Mouse (Mus musculus) urinary bladder, postnatal 0 days (tissue): Measurements from ENCODE around the gene Akr1c20. TPM values are rescaled to one million over a fixed set of nuclear protein-coding genes. Genes with fewer than 3 reads are reported as not detected.

Experiments
- polyA plus RNA-seq: library from polyadenylated mRNA; unstranded; fragments of >200 nt; fragmentation: Nextera tagmentation; extraction: Ambion mirVana; gene quantifications from 2 replicates; pipeline ENCODE4 v1.2.1, GENCODE M21; 2015

Akr1c20 gene
- polyA plus RNA-seq = not detected in 2 replicates

DNA sequence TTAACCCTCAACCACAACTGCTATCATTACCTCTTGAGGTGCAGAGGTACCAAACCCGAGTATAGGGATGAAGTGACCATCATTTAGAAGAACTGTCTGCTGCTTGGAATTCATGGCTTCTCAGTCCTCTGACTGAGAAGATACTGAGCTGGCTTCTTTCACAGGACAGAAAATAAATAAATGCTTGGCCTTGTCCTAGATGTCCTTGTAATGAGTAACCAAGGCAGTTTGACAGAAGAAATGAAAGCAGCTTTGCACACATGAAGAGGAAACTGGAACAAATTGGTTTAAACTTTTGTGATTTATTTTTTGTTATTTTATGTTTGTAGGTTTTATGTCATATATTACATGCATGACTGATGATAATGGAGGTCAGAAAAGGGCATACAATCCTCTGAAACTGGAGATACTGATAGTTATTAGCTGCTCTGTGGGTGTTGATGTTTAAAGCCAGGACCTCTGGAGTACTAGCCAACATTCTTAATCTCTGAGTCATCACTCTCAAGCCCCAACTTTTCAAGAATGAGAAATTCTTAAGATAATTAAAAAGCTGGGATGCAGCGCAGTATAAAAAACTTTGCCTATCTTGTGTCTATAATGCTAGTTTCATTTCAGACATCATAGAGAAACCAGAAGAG lies at the start of gene Akr1c20:
Gene Akr1c20 (minus strand): TSS at position 145 of the 638 bp plus-strand sequence.

Other genes with a start within 250 kb of the Akr1c20 start
- gene Akr1c12, start 243.9 kb downstream of the Akr1c20 start, polyA plus RNA-seq = 0.43 and 0.46 TPM in 2 replicates
- 0.12 TPM in 1 of 2 replicates, not detected in the other for gene Akr1c6, start 89.0 kb downstream of the Akr1c20 start, polyA plus RNA-seq
- gene Akr1c21, start 50.7 kb upstream of the Akr1c20 start, polyA plus RNA-seq = not detected in 2 replicates
- gene Akr1e1, start 85.8 kb upstream of the Akr1c20 start, polyA plus RNA-seq = 30.2 and 36.7 TPM in 2 replicates